Mouse (Mus musculus): ENCODE results near the gene Gm7102.
"Not testable (repeated sequence)": the region's sequence is repeated elsewhere in the genome, so short reads cannot be mapped to it uniquely, and the experiment has no call there.

Gene Gm7102

DNA sequence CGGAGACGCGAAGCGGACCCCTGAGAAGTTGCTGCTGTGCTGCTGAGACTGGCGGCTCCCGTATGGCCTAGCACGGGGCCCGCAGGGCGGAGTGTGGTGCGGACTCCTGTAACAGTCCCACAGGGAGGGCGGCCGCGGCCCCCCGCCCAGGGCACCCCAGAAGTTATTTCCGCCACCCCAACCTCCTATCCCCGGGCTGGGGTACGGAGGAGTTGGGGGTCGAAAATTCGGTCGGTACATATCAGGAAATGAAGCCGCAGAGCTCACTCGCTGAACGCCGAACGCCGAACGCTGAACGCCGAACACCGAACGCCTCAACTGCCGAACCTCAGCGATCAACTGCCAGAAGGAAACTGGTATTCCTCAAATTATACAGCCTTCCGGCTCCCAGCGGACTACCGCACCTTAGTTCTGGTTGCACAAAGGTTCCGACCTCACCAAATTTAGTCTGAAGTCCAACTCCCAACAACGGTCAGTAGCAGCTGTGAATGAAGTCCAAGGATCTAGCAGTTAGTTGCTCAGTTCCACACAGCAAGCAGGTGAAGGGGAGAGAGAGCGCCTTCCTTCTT is at the start of gene Gm7102:
Gene Gm7102, minus strand, starts transcription at position 554 of the 569 bp plus-strand sequence.
- DNase-seq = peak in 1 of 2 experiments; percentile 8

DNA sequence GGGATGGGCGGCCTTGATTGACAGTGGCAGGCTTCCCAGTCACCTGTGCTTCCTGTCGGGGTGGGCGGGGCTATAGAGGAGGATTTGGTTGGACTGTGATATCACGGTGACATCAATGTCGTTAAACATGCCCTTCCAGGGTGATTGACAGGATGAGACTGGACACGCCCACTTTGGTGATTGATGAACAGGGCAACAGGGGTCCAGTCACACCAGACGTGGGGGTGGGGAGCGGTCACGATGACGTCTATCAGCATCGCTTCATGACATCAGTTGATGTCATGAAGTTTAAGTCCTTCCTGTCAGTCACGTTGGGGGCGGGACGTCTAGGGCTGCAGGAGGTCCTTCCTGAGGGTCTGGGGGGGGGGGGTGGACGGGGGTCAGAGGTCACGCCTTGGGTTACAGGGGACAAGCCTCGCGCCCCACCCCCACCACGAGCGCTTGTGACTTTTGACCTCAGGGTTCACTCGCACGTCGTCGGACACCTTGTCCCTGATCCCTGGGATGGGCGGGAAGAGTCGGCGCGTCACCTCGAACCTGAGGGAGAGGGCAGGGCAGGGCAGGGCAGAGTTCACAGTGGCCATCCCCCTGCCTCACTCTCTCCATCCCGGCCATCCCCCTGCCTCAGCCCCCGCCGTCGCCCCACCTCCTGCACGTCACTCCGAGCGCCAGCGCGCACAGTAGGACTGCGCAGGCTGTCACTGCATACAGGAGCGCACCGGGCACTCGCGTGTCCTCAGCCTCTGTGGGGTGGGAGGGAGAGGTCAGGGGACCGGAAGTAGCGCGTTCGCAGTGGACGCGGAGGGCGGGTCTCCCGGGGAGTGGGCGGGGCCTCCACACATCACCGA is 48.8 kb upstream of the Gm7102 start:
- DNase-seq = peak; percentile 15 to 16

DNA sequence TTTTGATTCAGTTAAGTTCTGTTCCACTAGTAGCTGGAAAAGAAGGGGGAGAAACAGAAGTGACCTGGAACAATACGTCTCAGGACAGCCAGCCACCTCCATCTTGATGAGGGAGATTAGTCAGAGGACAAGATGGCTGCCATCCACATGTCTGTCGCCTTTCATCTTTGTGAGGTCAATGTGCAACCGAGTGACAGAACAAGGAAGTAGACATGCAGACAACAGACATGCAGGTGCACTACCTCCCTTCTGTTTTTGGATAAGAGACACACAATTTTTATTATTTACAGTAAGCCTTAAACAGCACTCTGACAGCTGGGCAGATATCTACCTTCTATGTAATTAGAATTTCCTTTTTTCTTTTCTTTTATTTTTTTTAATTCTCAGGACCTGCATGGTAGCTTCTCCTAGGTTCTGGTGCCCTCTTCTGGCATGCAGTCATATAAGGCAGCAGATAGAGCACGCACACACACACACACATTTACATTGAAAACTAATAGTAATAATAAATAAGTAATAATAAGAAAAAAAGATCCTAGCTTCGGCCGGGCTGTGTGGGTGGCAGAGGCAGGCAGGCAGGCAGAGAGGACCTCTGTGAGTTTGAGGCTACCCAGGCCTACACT is 47.7 kb upstream of the Gm7102 start:
- peak; percentile 25 to 30 for DNase-seq

DNA sequence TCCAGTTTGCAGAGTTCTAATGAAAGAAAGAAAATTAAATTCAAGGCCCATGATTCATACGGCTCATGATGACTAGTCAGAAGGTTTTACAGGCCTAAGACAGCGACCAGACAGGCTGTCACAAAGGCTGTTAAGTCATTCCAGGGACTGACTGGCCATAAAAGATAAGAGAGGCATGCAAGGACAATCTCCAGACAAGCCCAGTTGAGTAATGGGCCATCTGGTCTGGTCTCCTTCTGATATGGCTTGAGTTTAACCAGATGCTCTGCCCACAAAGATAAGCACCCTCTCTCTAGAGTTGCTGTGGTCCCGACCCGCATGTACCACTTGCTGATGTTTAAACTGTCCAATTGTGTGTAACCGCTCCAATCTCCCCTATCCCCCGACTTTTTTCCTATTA is 31.4 kb upstream of the Gm7102 start:
- not testable (repeated sequence) for DNase-seq

DNA sequence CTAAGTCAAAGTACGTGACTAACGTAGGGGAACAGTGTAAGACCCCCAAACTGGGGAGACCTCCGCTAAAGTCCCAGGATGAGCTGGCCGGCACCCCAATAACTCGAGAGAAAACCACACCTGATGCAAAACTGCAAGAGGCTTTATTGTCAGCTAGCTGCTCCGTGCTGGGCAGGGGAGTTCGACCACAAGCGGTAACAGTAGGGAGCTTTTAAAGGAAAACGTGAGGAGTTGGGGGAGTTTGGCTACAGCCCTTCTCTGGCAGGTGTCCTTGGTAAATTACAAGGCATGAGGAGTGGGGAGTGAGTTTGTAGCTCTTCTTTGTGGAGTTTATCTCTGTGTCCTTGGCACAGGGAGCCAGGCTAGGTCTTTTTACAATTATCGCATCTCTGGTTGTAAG is 23.7 kb upstream of the Gm7102 start:
- DNase-seq = peak; percentile 53 to 61

DNA sequence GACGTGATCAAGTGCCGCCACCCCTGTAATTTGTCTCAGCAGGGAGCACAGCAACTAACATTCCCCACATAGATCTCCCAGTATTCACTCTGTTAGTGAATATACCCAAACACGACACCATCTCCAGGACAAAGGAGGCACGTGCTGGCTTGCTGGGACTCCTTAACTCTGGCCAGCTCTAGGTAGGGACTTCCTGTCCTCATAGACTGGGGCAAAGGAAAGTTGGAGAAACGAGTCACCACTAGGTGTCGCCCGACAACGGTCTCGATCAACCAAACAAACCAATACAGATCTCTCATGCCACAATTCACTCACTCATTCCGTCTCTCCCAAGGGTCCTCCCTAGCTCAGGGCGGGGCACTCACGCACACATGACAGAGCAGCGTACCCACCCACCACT is 23.2 kb upstream of the Gm7102 start:
- peak; percentile 91 to 93 for DNase-seq

DNA sequence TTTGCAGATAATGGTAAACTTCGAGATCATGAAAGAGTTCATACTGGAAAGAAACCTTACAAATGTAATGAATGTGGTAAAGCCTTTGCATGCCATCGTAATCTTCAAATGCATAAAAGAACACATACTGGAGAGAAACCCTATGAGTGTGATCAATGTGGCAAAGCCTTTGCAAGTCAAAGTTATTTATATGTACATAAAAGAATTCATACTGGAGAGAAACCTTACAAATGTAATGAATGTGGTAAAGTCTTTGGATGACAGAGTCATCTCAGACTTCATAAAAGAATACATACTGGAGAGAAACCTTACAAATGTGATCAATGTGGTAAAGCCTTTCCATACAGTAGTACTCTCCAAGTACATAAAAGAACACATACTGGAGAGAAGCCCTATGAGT is 7.5 kb upstream of the Gm7102 start, which contains the start of gene Gm6020:
Gene Gm6020, plus strand, starts transcription at position 301 of the 400 bp plus-strand sequence.
- not testable (repeated sequence) for DNase-seq

DNA sequence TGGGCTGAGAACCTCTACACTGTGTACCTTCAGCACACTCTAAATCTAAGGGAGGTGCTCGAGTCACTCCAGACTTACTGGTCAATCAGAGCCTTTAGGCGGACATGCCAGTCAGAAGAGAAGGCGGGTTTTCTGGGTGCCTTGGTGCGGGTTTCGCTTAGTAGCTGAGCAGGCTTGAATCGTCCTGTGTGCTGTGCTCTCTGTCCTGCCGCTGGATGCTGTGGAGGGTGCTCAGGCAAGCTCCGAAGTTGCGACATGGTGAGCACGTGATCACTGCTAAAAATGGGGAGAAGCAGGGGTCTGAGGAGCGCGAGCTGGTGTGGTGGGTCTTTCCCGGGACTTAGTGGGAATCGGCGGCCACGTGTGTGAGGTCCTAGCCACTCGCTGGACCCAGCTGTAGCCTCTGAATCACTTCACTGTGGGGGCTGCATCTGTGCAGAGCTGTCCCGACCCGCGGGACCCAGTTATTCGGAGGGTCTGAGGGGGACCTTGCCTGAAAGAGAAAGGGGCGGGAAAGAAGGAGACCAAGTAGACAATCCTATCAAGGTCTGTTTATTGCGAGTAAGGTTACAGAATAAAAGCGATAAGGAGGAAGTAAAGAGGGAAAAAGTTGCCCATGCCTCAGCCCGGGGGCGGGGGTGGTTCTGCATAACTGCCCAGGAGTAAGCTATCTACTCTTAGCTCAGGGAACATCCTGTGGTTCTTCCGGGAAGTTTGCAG is 24.2 kb downstream of the Gm7102 start:
- DNase-seq = peak; percentile 77 to 81

DNA sequence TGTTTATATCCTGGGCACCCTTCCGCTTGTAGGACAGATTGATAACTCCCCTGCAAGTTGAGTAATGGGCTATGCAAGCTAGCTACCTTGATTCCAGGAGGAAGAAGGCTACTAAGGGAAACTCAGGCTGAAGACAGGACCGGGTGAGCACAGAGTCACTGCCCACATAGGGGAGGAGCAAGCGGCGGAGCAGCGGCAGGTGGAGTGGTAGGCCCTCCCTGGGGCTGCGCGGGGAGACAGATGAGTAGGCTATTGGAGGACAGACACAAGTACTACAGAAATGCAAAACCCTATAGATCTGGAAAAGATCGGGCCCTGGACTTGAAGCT is 24.8 kb downstream of the Gm7102 start:
- DNase-seq = peak; percentile 62 to 65

DNA sequence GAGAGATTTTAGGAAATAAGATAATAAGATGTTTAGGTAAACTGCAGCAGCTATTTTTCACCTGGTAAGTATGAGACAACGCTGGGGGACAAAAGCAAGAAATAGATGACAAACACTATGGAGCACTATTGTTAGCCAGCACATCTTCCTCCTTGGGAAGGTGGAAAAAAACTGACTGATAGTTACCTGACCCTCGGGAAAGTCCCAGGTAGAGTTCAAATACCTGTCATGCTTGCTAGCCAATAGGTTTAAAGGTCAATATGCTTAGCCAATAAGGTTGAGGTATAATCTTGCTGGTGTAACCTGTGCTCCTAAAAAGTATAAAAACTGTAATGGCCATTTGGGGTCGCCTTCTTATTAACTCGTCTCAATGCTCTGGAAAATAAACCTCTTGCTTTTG is 34.8 kb downstream of the Gm7102 start:
- DNase-seq = no peak

DNA sequence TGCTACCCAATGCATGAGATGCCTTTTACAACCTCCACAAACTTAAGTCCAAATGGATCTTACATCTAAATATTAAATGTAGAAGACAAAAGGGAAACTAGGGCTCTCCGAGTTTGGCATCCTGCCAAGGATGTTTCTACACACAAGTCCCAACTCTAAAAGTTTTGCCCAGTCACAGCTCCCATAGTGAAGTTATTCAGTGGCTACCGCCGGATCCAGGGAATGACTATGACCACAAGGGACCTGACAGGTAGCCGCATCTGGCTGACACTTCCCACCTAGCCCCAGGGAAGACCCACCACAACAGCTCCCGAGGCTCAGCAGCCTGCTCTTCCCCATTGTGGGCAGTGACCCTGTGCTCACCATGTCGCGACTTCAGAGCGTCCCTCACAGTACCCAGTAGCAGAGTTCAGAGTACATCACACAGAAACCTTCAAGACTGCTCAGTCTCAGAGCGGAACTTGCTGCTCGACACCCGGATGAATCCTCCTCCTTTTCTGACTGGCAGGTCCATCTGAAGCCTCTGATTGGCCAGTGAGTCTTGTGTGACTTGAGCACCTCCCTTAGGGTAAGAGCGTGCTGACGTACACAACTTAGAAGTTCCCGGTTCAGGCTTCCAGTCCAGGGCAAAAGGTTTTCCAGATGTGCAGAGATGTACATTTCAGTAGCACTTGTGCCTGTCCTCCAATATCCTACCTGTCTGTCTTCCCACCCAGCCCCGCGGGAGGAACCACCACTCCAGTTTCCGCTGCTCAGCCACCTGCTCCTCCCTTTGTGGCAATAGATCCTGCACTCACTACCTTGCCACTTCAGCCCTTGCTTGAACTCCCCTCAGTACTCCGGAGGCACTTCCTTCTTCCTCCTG is 35.5 kb downstream of the Gm7102 start, which contains the start of gene Zfp950:
Gene Zfp950, minus strand, starts transcription at position 499 of the 865 bp plus-strand sequence.
- DNase-seq = peak; percentile 75 to 79

DNA sequence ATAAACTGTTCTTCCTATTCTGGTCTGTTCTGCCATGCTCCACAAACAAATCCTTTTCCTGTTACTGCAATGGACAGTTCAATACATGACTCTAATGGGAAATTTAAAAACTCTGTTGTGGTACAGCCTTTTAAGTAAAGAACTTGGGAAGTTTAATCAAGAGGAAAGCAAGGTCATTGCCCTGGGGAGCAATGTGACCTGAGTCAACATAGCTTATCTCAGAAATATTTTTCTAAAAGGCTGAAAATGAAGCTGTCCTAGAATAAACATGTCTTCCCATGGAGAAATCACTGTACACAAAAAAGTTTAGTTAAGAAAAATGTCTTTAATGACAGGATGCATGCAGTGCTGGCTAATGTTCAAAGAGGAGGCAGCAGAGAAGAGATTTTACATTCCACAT is 37.5 kb downstream of the Gm7102 start:
- no peak for DNase-seq

DNA sequence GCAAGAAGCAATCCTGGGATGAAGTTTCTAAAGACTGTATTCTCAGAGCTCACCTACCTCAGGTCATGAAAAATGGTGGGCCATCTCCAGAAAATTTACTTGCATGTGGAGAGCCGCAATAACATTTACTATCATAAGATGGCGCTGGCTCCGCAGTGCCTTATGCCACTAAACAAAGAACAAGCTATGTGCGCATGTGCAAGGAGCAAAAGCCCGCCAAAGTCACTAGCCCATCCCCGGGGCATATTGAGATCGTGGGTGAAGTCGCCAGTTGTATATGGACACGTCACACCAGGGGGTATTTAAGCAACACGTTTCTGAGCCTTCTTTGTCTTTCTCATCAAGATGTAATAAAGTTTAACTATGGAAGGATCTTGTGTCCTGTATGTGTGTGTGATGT is 45.0 kb downstream of the Gm7102 start:
- DNase-seq = no peak

All from B cell, adult 2 months (primary cell).